Mouse (Mus musculus): ENCODE data around the gene Map2k5.

Gene Map2k5

DNA sequence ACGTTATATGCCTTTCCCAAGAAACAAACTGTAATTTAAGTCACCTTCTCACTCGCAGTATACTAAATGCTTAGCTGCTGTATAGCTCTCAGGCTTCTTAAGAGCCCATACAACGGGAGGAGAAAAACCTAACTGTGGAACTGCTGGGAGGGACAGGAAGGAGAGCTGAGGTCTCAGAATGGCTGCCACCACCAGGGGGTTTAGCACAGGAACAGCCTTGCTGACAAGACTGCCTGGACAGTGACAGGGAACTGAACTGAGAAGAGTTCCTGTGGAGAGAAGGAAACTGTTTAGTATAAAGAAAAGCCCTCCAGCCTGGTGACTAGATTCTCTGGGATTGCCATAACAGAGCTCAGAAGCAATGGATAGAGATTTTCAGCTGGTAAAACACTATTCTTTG is 35.9 kb downstream of the Map2k5 start:
- in situ Hi-C loops (cut with MboI, MseI): no loop called here

DNA sequence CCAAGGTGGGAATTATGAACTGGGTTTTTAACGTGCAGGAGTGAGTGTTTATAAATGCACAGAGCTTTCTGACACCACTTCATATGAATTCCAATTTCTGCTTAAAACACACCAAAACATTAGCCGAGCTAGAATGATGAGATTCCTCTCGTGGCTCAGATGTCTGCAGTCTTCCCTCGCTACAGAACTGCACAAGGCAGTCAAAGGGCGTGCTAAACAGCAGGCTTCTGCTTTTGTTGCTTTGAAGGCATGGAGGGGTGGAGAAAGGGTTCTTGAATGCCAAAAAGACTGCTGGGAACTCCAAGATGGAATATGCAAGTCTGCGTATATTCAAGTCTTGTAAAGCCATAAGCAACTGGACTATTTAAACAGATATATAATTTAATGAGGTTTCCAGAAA is 38.4 kb downstream of the Map2k5 start:
- in situ Hi-C loops (cut with MboI, MseI): no loop called here

GRCm38 (mm10) chr9:63338716-63339115 is 39.0 kb downstream of the Map2k5 start:
- in situ Hi-C loops (cut with MboI, MseI): no loop called here

GRCm38 (mm10) chr9:63335816-63336215 is 41.9 kb downstream of the Map2k5 start:
- in situ Hi-C loops (cut with MboI, MseI): no loop called here

- in situ Hi-C loops (cut with MboI, MseI): loop anchor here (5.0 kb wide), 1 partner anchor 196 kb away; no protein-coding TSS in a partner anchor
These were observed 44.6 kb downstream of the Map2k5 start for GRCm38 (mm10) chr9:63333074-63333473.

- in situ Hi-C loops (cut with MboI, MseI): loop anchor here (5.0 kb wide), 1 partner anchor 194 kb away; no protein-coding TSS in a partner anchor
These were observed 46.5 kb downstream of the Map2k5 start for GRCm38 (mm10) chr9:63331246-63331645.

GRCm38 (mm10) chr9:63328958-63329685 is 48.6 kb downstream of the Map2k5 start:
- in situ Hi-C loops (cut with MboI, MseI): no loop called here

DNA sequence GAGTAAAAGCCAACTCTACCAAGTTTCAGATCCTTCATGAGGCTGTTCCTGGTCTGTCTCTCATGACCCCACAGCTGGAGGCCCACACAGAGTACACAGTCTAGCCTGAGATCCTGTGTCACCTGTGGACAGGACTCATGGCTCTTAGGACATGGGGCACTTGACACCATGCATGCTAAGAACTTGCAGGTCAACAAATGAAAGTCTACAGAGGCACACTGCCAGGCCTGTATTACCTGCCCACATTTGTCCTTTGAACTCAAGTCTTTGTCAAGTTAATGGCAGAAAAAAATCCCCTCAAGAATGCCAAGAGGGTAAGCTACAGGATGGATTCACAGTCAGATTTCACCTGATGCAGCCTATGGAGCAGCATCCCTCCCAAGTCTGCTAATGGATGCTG is 62.5 kb downstream of the Map2k5 start:
- in situ Hi-C loops (cut with MboI, MseI): no loop called here

DNA sequence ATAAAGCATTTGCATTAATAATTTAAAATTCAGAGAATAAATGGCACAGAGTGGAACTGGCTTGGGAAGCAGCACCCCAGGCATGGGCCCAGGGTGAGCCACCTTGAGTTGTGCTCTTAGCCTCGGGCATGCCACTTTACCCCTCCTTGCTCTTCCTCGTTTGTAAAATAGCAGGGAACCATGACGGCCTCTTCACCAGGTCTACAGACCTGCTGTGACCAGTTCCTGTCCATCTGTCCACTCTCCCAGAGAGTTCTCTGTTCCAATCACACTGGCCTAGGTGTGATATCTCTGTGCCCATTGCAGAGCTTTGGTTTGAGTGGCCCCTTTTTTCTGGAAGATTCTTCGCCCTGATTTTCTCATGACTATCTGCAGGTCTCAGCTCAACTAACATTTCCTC is 63.6 kb downstream of the Map2k5 start:
- in situ Hi-C loops (cut with MboI, MseI): no loop called here

DNA sequence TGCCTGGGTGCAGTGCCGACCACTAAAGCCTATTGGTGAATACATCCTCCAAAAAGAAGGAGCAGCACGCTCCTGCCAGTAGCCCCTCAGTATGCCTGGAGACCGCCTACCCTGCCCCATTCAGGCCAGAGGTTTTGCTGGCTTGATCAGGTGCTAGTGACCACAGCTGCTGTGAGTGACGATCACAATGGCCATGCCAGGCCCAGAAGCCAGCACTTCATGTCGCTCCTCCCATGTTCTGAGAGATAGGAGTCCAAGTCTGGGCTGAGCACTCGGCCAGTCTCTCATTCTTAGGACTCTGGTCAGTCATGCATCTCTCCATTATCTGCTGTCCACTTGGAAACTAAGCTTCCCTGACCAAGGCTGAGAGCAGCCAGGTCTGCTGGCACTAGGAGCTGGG is 67.7 kb downstream of the Map2k5 start:
- in situ Hi-C loops (cut with MboI, MseI): no loop called here

- in situ Hi-C loops (cut with MboI, MseI): no loop called here
These were observed 68.7 kb downstream of the Map2k5 start for GRCm38 (mm10) chr9:63309008-63309407.

DNA sequence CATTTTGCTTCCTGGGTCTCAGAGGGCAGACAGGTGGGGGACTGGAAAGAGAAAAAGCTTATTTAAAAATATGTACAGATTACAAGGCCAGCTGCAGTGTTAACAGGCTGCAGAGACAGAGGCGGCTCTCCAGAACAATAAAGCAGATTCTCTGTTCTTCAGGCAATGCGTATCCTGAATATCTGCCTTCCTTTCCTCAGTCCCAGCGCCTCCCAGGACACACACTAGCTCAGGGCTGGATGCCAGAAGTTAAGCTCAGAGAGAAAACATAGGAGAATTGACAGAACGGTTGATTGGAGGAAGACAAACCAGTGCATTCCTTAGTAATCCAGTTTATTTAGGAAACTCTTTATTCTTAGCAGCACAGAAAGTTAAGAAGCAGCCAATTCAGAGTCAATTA is 69.3 kb downstream of the Map2k5 start:
- in situ Hi-C loops (cut with MboI, MseI): no loop called here

DNA sequence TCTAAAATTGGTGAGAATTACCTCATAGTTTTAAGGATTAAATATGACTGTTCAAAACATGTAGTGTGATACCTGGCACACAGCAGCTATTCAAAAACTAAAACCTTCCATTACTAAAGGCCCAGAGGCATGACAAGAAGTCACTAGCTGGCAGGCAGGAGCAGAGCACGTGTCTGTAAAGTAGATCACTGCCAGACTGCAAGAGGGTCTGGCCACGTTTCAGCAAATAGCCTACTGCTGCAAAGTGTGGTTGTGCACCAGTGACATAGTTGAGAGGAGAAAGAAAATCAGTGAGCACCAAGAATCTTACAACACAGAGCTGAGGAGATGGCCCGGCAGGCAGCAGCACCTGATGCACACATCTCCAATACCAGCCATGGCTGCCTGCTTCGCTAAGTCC is 75.2 kb downstream of the Map2k5 start:
- in situ Hi-C loops (cut with MboI, MseI): no loop called here

- in situ Hi-C loops (cut with MboI, MseI): no loop called here
These were observed 79.0 kb downstream of the Map2k5 start for GRCm38 (mm10) chr9:63298656-63299055.

DNA sequence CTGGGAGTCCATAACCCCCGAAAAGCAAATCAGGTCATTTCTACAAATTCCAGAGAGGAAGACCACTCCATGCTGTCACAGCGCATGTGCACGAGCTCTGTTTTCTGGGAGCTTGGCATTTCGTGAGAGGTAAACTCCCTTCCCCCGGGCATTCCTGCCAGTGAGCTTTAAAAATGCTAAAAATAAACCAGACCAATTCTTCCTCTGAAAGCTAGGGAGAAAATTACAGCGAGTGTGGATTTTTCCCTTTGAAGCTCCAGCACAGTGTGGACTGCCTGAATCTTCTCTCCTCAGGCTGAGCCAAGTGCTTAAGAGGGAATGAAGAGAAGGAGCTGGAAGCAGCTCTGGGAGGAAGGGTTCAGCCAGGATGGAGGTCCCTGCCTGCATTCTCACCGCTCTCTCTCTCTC is 82.1 kb downstream of the Map2k5 start:
- in situ Hi-C loops (cut with MboI, MseI): no loop called here

- in situ Hi-C loops (cut with MboI, MseI): no loop called here
These were observed 82.9 kb downstream of the Map2k5 start for GRCm38 (mm10) chr9:63294846-63295245.

DNA sequence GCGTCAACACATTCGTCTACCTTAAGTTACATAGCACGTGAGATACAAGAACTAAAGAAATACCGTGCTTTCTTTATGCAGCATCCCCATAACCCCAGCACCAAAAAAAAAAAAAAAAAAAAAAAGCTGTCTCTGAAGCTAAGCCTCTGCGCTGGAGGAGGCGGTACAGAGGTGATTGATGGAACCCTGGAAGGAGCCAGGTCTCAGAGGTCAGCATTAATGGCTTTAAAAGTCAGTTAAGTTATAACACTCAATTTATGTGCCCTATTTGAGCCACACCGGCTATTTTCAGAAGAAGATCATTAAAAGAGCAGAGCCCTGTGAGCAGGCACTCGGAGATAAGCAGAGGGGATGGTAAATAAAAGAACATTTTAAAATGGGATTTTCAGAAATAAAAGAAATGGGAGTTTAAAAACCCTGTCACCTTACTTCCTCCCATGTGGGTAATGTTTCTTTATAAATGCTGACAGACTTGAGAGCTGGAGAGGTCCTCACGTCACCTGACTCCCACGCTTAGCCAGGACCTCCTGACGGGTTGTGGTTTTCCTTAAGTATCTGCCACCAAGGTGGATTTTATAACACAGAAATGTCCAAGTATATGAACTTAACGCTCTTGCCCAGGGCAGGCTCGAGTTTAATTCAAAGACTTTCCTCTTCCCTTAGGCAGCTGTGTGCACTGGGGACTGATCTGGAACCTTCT is 83.8 kb downstream of the Map2k5 start:
- in situ Hi-C loops (cut with MboI, MseI): no loop called here

DNA sequence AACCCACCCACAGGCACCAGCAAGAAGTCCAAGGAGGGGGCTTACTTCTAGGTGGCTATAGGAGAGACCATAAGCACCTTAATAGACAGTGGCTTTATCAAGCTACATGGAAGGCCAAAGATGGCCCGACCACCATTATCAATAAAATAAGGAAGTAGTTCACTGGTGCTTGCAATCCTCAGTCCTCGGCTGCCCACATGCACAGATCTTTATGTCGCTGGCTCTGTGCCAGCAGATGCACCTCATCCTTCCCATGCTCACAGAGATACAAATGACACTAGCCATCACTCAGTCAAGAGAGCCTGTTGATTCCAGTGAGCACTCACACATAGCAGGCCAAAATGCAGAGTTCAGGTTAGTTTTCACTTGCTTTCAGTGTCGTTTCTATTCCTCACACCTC is 89.0 kb downstream of the Map2k5 start:
- in situ Hi-C loops (cut with MboI, MseI): no loop called here

GRCm38 (mm10) chr9:63284392-63284791 is 93.3 kb downstream of the Map2k5 start:
- in situ Hi-C loops (cut with MboI, MseI): no loop called here

- in situ Hi-C loops (cut with MboI, MseI): no loop called here
These were observed 95.7 kb downstream of the Map2k5 start for GRCm38 (mm10) chr9:63281996-63282395.

DNA sequence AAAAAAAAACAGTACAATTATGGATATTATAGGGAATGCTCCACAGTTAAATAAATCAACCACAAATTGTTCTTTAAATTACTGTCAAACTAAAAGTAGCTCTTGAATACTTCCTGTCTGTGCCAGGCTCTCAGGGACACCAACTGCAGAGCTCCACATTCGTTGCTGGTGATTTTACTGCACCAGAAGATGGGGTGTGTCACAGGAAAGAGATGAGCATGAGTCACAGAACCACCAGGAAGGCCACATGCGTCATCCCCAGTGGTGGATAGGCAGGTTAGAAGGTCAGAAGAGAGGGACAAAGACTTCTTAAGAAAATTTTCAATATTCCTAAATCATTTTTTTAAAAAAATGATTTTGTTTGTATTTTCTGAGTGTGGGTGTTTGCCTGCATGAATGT is 96.6 kb downstream of the Map2k5 start:
- in situ Hi-C loops (cut with MboI, MseI): no loop called here

GRCm38 (mm10) chr9:63273781-63274180 is 103.9 kb downstream of the Map2k5 start:
- in situ Hi-C loops (cut with MboI, MseI): no loop called here

GRCm38 (mm10) chr9:63269839-63270238 is 107.9 kb downstream of the Map2k5 start:
- in situ Hi-C loops (cut with MboI, MseI): no loop called here
